Comparison of ENCODE assay signal across 16 mouse cellular contexts in the genomic region with DNA sequence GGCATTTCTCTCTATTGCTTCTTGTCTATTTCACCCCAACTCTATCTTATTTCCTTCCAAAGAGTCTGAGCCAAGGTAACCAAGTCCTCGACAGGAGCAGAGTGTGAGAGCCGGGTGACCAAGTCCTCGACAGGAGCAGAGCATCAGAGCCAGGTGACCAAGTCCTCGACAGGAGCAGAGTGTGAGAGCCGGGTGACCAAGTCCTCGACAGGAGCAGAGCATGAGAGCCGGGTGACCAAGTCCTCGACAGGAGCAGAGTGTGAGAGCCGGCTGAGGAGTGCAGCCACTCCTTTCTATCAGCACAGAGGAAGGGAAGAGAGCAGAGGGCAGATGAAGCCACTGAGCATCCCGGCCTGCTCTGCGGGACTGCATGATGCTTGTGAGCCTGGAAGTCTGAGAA. TPM values are rescaled to one million over a fixed set of nuclear protein-coding genes. Genes with fewer than 3 reads are reported as not detected.
DNase-seq lines count a peak whose midpoint lies in the region; ATAC-seq and TF ChIP-seq lines count a peak whose summit lies in the region.
"Had no signal": no experiment of that assay in that cellular context is flagged by ENCODE, and none has a peak within 500 bp of the region (broad histone marks: within the 10 kb centered on the region; RNA-seq: fewer than 3 reads in every experiment).

No protein-coding gene starts in this region.

- WGBS in heart, embryonic 13.5 days: 27% methylated on average over 11 of the region's 11 CpGs
- 61% methylated on average over 11 of the region's 11 CpGs for WGBS in embryonic facial prominence, embryonic 10.5 days
- WGBS in lung, embryonic 14.5 days: 33% methylated on average over 11 of the region's 11 CpGs

- H3K4me2 ChIP-seq in heart, embryonic 13.5 days: peak overlapping the region; percentile 61
- peak overlapping the region; percentile 13; the same call in 1 of the 2 replicates for H3K4me2 ChIP-seq in lung, embryonic 14.5 days
- H3K4me2 ChIP-seq: embryonic facial prominence, embryonic 15.5 days; hindbrain, embryonic 15.5 days; liver, embryonic 12.5 days had no signal

- peaks cover 100% of the 10 kb centered on the region for H3K4me1 ChIP-seq in heart, embryonic 13.5 days
- peaks cover 90% of the 10 kb centered on the region for H3K4me1 ChIP-seq in embryonic facial prominence, embryonic 10.5 days
- peaks cover 71% of the 10 kb centered on the region for H3K4me1 ChIP-seq in lung, embryonic 14.5 days (ENCODE audit: insufficient read depth)

- ATAC-seq in heart, embryonic 13.5 days (ENCODE audit: extremely low read depth, insufficient number of reproducible peaks, low FRiP score, low TSS enrichment): no peak
- ATAC-seq in lung, embryonic 14.5 days (ENCODE audit: insufficient read depth): no peak
- ATAC-seq: liver, embryonic 12.5 days had no signal

- DNase-seq in heart, adult 8-10 months (ENCODE audit: low spot score): no peak
- peak; percentile 65 to 68 for DNase-seq in lung, adult 18-20 months
- DNase-seq in lung, postnatal 14 days: no peak
- DNase-seq in embryonic facial prominence, embryonic 10.5 days (ENCODE audit: low spot score): no peak
- no peak for DNase-seq in lung, embryonic 14.5 days
- DNase-seq in cerebellum, adult 11-12 months: no peak
- DNase-seq: adrenal gland, adult 8-10 months; cerebellum, adult 8-10 months; gastrocnemius, postnatal 36 days; kidney, adult 11 months; kidney, postnatal 4 days; thymus, postnatal 25 days had no signal

- H3K9me3 ChIP-seq in heart, embryonic 13.5 days: no peaks in the 10 kb centered on the region
- H3K9me3 ChIP-seq in embryonic facial prominence, embryonic 10.5 days: no peaks in the 10 kb centered on the region
- H3K9me3 ChIP-seq in lung, embryonic 14.5 days (ENCODE audit: low read depth, low read length): no peaks in the 10 kb centered on the region
- H3K9me3 ChIP-seq: embryonic facial prominence, embryonic 15.5 days; hindbrain, embryonic 15.5 days; liver, embryonic 12.5 days had no signal

- H3K27me3 ChIP-seq in heart, embryonic 13.5 days (replicated peaks): no peaks in the 10 kb centered on the region
- no peaks in the 10 kb centered on the region for H3K27me3 ChIP-seq in embryonic facial prominence, embryonic 10.5 days (replicated peaks; ENCODE audit: low read depth, poor library complexity, severe bottlenecking)
- no peaks in the 10 kb centered on the region for H3K27me3 ChIP-seq in lung, embryonic 14.5 days (ENCODE audit: insufficient read depth, low read length)
- H3K27me3 ChIP-seq: embryonic facial prominence, embryonic 15.5 days; hindbrain, embryonic 15.5 days; liver, embryonic 12.5 days had no signal

- no peaks in the 10 kb centered on the region for H3K36me3 ChIP-seq in heart, embryonic 13.5 days
- H3K36me3 ChIP-seq in embryonic facial prominence, embryonic 10.5 days (replicated peaks): 0 out of 2 replicates have a peak, but pooled peaks cover under 1% of the 10 kb centered on the region
- H3K36me3 ChIP-seq in lung, embryonic 14.5 days (ENCODE audit: insufficient read depth): no peaks in the 10 kb centered on the region
- H3K36me3 ChIP-seq: embryonic facial prominence, embryonic 15.5 days; hindbrain, embryonic 15.5 days; liver, embryonic 12.5 days had no signal

- no peak overlapping the region for H3K4me3 ChIP-seq in heart, embryonic 13.5 days
- no peak overlapping the region for H3K4me3 ChIP-seq in embryonic facial prominence, embryonic 10.5 days
- H3K4me3 ChIP-seq in lung, embryonic 14.5 days (ENCODE audit: low read depth, low read length): no peak overlapping the region
- H3K4me3 ChIP-seq: embryonic facial prominence, embryonic 15.5 days; hindbrain, embryonic 15.5 days; liver, embryonic 12.5 days had no signal

- peak overlapping the region; percentile 69 for H3K9ac ChIP-seq in heart, embryonic 13.5 days
- no peak overlapping the region for H3K9ac ChIP-seq in lung, embryonic 14.5 days
- H3K9ac ChIP-seq: embryonic facial prominence, embryonic 15.5 days; hindbrain, embryonic 15.5 days; liver, embryonic 12.5 days had no signal

- TF ChIP-seq CTCF in lung, embryonic 14.5 days (IDR thresholded peaks at IDR 0.05; ENCODE audit: low read depth): no peak

- peak overlapping the region; percentile 94 for H3K27ac ChIP-seq in heart, embryonic 13.5 days (replicated peaks)
- peak overlapping the region; percentile 45; the same call in 1 of the 2 replicates for H3K27ac ChIP-seq in embryonic facial prominence, embryonic 10.5 days (replicated peaks)
- peak overlapping the region; percentile 50; the same call in 1 of the 2 replicates for H3K27ac ChIP-seq in lung, embryonic 14.5 days (ENCODE audit: low read depth)
- H3K27ac ChIP-seq: embryonic facial prominence, embryonic 15.5 days; hindbrain, embryonic 15.5 days; liver, embryonic 12.5 days had no signal

RNA-seq across cellular contexts. Expression of a gene that starts 9.1 kb away (rescaled TPM):
- 60.0 and 62.0 TPM in 2 replicates for polyA plus RNA-seq in heart, embryonic 13.5 days (2015; fragmentation: Nextera tagmentation; extraction: Ambion mirVana)
- total RNA-seq in heart, adult 8-10 months (2022): 100 to 1,000 TPM; 303 to 326 (median 315) TPM
- 44.4 and 45.4 TPM in 2 replicates for polyA plus RNA-seq in embryonic facial prominence, embryonic 10.5 days (2016; fragmentation: Nextera tagmentation; extraction: Ambion mirVana)
- 63.6 and 72.3 TPM in 2 replicates for polyA plus RNA-seq in lung, embryonic 14.5 days (2014; fragmentation: Nextera tagmentation; extraction: Ambion mirVana)

RNA-seq across cellular contexts. Expression of a gene that starts 49.6 kb away (rescaled TPM):
- polyA plus RNA-seq in heart, embryonic 13.5 days (2015; fragmentation: Nextera tagmentation; extraction: Ambion mirVana): 3.2 and 4.5 TPM in 2 replicates
- under 1 TPM; 0.25 to 0.71 (median 0.53) TPM for total RNA-seq in heart, adult 8-10 months (2022)
- 8.7 and 9.7 TPM in 2 replicates for polyA plus RNA-seq in embryonic facial prominence, embryonic 10.5 days (2016; fragmentation: Nextera tagmentation; extraction: Ambion mirVana)
- 3.9 and 4.3 TPM in 2 replicates for polyA plus RNA-seq in lung, embryonic 14.5 days (2014; fragmentation: Nextera tagmentation; extraction: Ambion mirVana)
- total RNA-seq: gastrocnemius, postnatal 36 days had no signal

Comparison
In these comparisons a context has a peak if more than half of its experiments do, and no peak if none do; other contexts are left out.
1. DNase-seq: peak in lung, adult 18-20 months (2 of 2); none in heart, adult 8-10 months (single experiment), lung, postnatal 14 days (single experiment), embryonic facial prominence, embryonic 10.5 days (single experiment), lung, embryonic 14.5 days (single experiment) and cerebellum, adult 11-12 months (single experiment).
2. Peak in every context shown above with its lines, with median percentiles within 50 percentile points of each other: H3K27ac ChIP-seq.